Mouse (Mus musculus) large intestine, adult 2 months (tissue): ENCODE data around the gene Sys1. TPM values are rescaled to one million over a fixed set of nuclear protein-coding genes. Genes with fewer than 3 reads are reported as not detected.

Source experiments
- DNase-seq: peaks from one replicate; pipeline ENCODE4 v3.0.0-alpha.2; 2012; ENCODE audit warnings: low read depth, low spot score
- WGBS: fragments of 180-500 bp; shearing (Covaris S2); methylation state at CpG from one replicate; pipeline ENCODE4 v1.1.7; 2018; 5-methylcytosine and 5-hydroxymethylcytosine counted together
- polyA plus RNA-seq: library from polyadenylated mRNA; depleted of rRNA; stranded (reverse); fragments of >200 nt; gene quantifications from 2 replicates; pipeline ENCODE4 v1.2.3, GENCODE M21; 2012

Gene Sys1
- polyA plus RNA-seq, 1 experiment: 104 TPM

DNA sequence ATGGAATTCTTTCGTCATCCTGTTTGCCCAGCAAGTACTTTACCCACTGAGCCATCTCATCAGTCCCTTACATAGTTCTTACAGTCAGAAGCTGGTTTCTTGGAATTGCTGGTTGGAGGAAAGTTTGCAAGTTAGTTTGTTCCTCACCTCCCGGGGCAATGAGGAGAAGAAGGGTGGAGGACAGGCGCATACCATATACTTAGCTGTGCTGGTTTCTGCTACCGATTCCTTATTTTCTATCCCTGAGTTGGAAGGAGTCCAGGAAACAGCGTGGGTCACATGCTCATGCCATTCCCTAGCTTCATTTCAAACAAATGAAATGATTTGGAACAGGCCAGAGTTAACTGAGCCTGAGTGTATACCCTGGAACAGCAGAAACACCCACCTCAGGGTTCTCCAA is 7.8 kb upstream of the Sys1 start:
- no peak for DNase-seq
- 28% methylated on average over 5 of the region's 5 CpGs for WGBS

GRCm38 (mm10) chr2:164449341-164450042 is 7.3 kb upstream of the Sys1 start:
- no peak for DNase-seq
- 37% methylated on average over 14 of the region's 14 CpGs for WGBS

- WGBS: 24% methylated on average over 13 of the region's 13 CpGs
- no peak for DNase-seq
Measured at GRCm38 (mm10) chr2:164452000-164452676, 4.6 kb upstream of the Sys1 start.

DNA sequence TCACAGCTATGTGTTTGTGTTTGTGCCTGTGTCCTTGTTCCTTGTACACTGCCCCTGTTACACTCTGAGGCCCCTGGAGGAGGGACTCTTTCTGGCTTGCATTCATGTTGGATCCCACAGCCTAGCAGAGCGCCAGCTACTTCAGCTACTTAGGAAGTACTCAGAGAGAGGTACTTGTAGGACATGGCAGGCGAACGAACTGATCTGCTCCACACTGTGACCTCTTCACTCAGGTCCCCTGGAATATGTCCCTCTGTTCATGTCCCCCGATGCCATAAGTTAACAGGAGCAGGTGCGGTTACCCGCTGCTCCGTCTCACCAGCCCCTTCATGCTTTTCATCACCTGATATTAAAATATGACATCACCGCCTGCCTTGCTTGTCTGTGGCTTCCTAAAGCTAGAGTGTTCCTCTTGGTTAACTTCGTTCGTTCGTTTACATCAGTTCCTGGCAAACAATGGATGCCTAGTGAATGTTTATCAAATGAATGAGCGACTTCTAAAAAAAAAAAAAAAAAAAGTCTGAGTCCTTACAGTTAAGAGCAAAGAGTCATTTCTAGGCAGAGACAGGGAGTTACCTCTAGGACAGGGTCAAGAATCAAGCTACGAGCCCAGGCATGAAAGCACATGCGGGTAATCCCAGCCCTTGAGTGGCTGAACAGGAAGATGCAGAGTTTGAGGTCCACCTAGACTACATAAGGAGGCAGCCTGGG is 3.6 kb upstream of the Sys1 start:
- no peak for DNase-seq
- WGBS: 79% methylated on average over 14 of the region's 14 CpGs

DNA sequence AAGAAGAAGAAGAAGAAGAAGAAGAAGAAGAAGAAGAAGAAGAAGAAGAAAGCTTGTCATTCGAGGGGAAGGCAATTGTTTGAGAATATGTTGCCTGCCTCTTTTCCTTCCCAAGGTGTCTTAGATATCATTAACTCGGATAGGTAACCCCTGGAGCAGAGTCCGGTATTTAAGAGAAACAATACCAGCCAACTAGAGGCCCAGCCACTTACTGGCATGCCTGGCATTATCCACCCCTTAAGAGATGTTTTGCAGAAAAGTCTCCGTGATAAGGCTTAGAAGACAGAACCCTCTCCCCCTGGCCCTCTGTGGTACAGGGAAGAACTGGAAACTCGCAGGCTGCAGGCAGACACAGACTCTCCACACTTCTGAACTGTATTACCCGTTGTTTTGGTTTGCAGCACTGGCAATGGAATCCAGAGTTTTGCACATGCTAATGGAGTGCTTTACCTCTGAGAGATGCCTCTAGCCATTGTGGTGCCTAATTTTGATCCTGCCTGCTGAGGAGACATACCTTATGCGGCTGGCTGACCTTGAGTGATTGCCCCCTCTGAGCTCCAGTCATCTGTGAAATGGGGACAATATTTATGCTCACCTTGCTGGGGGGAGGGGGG is 2.8 kb upstream of the Sys1 start:
- 74% methylated on average over 7 of the region's 7 CpGs for WGBS
- no peak for DNase-seq

DNA sequence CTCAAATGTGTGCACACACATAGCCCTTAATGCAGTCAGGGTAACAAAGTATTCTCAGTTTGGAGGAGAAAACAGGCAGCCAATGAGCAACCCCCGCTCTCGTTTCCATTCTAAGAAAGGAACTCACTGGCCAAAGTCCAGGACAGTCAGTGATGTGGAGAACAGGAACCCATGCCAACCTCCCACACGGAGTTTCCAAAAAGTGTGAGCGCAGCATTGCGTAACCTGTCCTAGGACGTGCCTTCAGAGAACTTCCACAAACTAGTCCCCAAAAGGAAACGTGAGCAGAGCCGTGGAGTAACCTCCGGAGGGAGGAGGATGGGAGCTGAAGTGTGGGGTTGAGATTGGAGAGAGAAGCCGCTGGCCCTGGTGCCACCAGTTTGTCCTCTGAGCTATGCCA is 1.9 kb upstream of the Sys1 start:
- DNase-seq: no peak
- WGBS: 14% methylated on average over 10 of the region's 10 CpGs

DNA sequence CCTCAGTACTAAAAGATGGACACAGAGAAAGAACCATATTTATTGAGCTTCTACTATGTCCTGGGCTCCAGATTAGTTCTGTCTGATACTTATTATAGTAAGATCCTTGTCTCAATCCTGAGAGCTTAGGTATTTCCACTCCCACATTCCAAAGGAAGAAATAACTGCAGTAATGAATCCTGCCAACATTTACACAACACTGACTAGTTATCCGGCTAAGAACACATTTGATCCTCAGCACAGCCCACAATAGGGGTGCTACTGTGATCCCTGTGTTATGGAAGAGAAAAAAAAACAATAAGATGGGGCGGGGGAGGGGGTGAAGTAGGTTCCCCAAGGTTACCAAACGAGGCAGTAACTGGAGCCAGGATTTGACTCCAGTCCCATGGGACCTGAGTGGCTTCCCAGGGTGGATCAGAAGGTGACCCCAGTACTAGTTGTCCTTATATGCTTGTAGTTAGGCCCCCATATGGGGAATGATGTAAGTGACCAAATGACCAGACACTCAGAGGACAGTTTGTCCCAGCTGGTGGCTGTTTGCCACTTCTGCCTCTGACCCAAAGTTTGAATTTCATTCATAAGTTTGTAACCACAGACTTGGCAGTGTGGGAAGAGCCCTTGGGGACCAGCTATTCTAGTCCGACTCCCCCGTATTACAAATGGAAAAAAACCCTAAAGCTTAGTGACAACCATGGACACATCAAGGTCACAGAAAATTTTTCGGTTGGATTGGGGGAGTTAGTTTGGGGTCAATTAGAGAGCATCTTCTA is 1.2 kb upstream of the Sys1 start:
- 48% methylated on average over 6 of the region's 6 CpGs for WGBS

GRCm38 (mm10) chr2:164456413-164456812 is 351 bp upstream of the Sys1 start:
- WGBS: 38% methylated on average over 1 of the region's 1 CpGs
- DNase-seq: no peak

More for the DNA sequence above, 1.2 kb upstream of the Sys1 start:
- DNase-seq: no peak

- 25% methylated on average over 7 of the region's 7 CpGs for WGBS
- no peak for DNase-seq
Measured at GRCm38 (mm10) chr2:164457942-164458341, 1.2 kb downstream of the Sys1 start.

GRCm38 (mm10) chr2:164458535-164458934 is 1.8 kb downstream of the Sys1 start:
- no peak for DNase-seq
- 20% methylated on average over 8 of the region's 8 CpGs for WGBS

GRCm38 (mm10) chr2:164460745-164461551 is 4.2 kb downstream of the Sys1 start, which contains the start of gene Gm20458:
Gene Gm20458 (plus strand): TSS chr2:164460967.
- under 1% methylated on average over 78 of the region's 79 CpGs for WGBS
- DNase-seq: no peak

DNA sequence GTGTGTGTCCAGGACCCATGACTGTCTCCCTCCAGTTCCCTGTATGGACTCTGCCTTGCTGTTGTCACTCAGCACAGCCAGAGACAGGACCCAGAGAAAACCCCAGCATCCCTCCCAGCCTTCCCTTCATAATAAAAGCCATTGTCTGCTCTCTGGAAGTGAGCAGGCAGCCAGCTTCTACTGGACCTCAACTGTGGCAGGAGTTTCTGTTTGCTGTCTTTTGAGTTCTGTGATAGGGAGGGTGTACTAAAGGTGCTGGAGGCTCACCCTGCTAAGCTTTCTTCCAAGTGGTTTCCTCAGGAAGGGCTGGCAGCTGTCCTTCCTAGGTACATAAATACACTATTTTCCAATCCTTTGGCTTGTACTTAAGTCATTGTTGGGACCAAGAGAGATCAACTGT is 8.4 kb downstream of the Sys1 start:
- no peak for DNase-seq

DNA sequence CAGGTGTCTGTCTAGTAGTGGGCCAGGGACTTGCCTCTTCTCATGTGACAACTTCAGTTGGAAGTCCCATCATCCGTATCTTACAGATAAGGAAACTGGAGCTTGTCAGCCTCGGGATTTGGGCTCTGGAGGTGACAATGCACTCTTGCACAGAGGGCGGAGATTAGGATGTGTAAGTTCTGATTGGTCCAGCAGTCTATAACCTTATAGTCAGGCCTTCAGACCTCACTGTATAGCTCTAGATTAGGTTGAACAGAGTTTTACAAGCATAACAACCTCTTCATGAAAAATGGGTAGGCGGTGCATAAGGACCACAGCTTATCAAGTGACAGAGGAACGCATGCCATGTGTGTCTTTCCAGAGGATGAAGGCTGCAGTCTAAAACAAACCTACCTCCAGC is 10.0 kb downstream of the Sys1 start:
- 72% methylated on average over 5 of the region's 5 CpGs for WGBS
- DNase-seq: no peak

- 28% methylated on average over 10 of the region's 10 CpGs for WGBS
- DNase-seq: no peak
Measured at GRCm38 (mm10) chr2:164470254-164470653, 13.5 kb downstream of the Sys1 start.

DNA sequence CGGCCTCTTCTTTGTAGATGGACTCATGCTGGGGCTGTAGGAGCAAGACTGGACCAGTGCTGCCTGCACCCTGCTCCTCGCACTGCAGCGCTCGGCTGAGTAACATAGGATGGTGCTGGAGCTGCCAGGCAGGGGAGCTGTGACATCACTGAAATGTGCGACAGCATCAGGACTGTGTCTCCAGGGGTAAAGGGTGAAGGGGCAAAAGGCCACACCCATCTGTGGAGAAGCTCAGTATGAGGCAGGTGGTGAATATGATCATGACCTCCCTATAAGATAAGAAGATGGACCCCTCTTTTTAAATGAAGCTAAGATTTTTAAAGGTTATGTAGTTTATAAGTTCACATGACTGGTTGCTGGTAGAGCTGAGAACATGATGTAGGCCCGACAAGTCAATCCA is 16.9 kb downstream of the Sys1 start, which contains the start of gene Trp53tg5:
Gene Trp53tg5, minus strand, starts transcription at position 101 of the 400 bp plus-strand sequence.
- no peak for DNase-seq
- 87% methylated on average over 6 of the region's 6 CpGs for WGBS

DNA sequence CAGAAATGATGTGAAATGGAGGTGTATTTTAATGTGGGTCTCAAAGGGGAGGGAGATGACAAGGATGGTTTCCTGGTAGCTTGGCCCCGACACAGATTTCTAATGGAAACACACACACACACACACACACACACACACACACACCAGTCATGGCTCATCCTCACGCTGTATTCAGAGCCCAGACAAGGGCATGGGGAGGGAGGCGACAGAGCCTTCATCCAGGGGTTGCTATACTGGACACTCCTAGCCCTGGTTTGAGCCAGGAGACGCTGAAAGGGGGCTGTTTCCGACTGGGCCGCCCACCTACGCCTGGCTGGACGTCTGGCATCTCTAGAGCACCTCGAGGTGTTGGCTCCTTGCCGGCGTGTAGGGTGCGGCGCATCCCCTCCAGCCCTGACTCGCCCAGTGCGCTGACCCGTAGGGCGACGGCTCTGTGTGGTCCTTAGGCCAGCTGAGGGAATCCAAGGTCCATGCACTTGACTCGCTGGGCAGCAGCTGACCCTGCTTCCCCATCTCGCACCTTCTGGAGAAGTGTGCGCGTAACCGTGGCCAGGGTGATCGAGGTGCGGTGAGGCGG is 29.0 kb downstream of the Sys1 start, which contains the start of gene Dbndd2:
Gene Dbndd2, plus strand, starts transcription at position 426 of the 577 bp plus-strand sequence.
- DNase-seq: no peak
- WGBS: 3% methylated on average over 26 of the region's 26 CpGs

GRCm38 (mm10) chr2:164486258-164487114 is 29.7 kb downstream of the Sys1 start:
- no peak for DNase-seq
- WGBS: under 1% methylated on average over 88 of the region's 90 CpGs
